Mouse (Mus musculus): ENCODE measurements at regions not wholly inside any gene's neighbourhood (a gene's known extent, or its start where the extent isn't known, plus 50 kb on each side); places are given as distances from the start of the nearest gene placed in this dataset.

DNA sequence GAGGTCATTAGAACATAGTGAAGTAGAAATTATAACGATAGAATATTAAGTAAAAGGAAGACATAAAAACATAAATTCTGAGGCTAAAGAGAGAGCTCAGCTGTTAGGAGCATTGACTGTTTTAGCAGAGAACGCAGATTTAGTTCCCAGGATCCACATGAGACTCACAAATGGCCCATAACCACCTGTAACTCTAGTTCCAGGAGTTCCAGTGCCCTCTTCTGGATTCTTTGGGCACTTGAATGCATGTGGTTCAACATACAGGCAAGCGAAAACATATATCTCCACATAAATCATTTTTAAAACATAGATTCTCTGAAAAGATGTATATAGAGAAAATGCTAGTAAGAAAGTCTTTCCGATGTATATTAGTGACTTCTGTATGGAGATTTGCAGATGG is 61.6 kb upstream of the Pdc start:
- TF ChIP-seq CTCF (IDR thresholded peaks at IDR 0.05; ENCODE audit: control insufficient read depth, insufficient read depth, insufficient read length) (no peak), MYOG (IDR thresholded peaks at IDR 0.05; ENCODE audit: control insufficient read depth, extremely low read depth, insufficient read length) (no peak), USF1 (IDR thresholded peaks at IDR 0.05; ENCODE audit: low read depth) (no peak), MAX (IDR thresholded peaks at IDR 0.05) (no peak), CEBPB (IDR thresholded peaks at IDR 0.05; ENCODE audit: low read depth) (no peak), MYOD1 (IDR thresholded peaks at IDR 0.05; ENCODE audit: control insufficient read depth, insufficient read length, low read depth) (no peak), FOSL1 (IDR thresholded peaks at IDR 0.05; ENCODE audit: insufficient read depth, low read length, poor library complexity, severe bottlenecking) (no peak)

Measured in C2C12 (cell line).